26 mouse cellular contexts compared by ENCODE assay signal in the genomic region with DNA sequence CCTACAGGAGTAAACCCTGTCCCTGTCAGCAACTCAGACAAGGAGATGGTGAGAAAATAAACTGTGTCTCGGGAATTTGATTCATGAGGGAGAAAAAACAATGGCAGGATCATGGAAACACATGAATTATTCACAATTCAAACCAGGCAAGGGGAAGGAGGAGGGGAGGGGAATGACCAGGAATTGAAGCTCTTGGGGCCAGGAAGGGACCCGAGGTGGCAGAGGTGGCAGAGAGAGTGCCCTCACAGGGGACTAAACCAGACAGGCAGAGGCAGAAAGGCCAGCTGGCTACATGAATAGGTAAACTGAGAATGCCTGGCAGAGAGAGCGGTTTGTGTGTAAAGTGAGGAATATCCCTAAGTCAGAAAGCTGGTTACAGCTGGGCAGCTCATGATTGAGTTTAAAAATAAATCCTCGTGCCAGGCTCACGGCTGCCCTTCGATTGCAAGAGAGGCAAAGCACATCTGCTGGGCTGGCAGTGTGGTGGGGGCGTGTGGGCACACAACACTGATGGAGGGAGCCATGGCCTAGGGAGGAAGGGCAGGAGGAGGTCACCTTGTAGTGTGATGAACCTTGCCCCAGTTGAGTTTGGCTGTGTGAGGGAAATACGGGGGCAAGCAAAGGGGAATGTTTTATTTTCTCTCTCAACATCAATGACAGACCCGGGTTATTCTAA. TPM values are rescaled to one million over a fixed set of nuclear protein-coding genes. Genes with fewer than 3 reads are reported as not detected.
DNase-seq lines count a peak whose midpoint lies in the region; ATAC-seq lines count a peak whose summit lies in the region.
"Had no signal": no experiment of that assay in that cellular context is flagged by ENCODE, and none has a peak within 500 bp of the region (broad histone marks: within the 10 kb centered on the region; RNA-seq: fewer than 3 reads in every experiment).

No protein-coding gene starts in this region.

- ATAC-seq in forebrain, embryonic 16.5 days, result peak; percentile 26
- ATAC-seq in forebrain, embryonic 13.5 days, result no peak
- ATAC-seq in hindbrain, embryonic 11.5 days (ENCODE audit: low FRiP score), result peak; percentile 54
- ATAC-seq in hindbrain, embryonic 14.5 days (ENCODE audit: low FRiP score), result no peak
- no peak for ATAC-seq in midbrain, embryonic 16.5 days
- ATAC-seq: liver, embryonic 12.5 days; liver, postnatal 0 days; Patski had no signal

- no peaks in the 10 kb centered on the region for H3K36me3 ChIP-seq in forebrain, embryonic 16.5 days (ENCODE audit: control insufficient read depth, insufficient read depth)
- H3K36me3 ChIP-seq in forebrain, embryonic 13.5 days (ENCODE audit: poor library complexity, severe bottlenecking), result no peaks in the 10 kb centered on the region
- no peaks in the 10 kb centered on the region for H3K36me3 ChIP-seq in hindbrain, embryonic 11.5 days (ENCODE audit: control insufficient read depth, insufficient read depth, low read length)
- no peaks in the 10 kb centered on the region for H3K36me3 ChIP-seq in hindbrain, embryonic 14.5 days (replicated peaks; ENCODE audit: control insufficient read depth, insufficient read depth)
- no peaks in the 10 kb centered on the region for H3K36me3 ChIP-seq in midbrain, embryonic 16.5 days (ENCODE audit: control insufficient read depth, insufficient read depth, low read length)
- H3K36me3 ChIP-seq: heart, embryonic 15.5 days; kidney, embryonic 15.5 days; liver, embryonic 12.5 days had no signal

- no peak overlapping the region for H3K4me3 ChIP-seq in forebrain, embryonic 16.5 days (replicated peaks; ENCODE audit: low read length)
- H3K4me3 ChIP-seq in forebrain, embryonic 13.5 days, result no peak overlapping the region
- H3K4me3 ChIP-seq in hindbrain, embryonic 11.5 days (ENCODE audit: low read depth, low read length), result no peak overlapping the region
- H3K4me3 ChIP-seq in hindbrain, embryonic 14.5 days (replicated peaks; ENCODE audit: low read length), result no peak overlapping the region
- no peak overlapping the region for H3K4me3 ChIP-seq in midbrain, embryonic 16.5 days (ENCODE audit: low read depth, low read length)
- H3K4me3 ChIP-seq: heart, embryonic 15.5 days; kidney, embryonic 15.5 days; layer of hippocampus, adult 2 months; liver, embryonic 12.5 days; megakaryocyte, embryonic 14.5 days had no signal

- no peaks in the 10 kb centered on the region for H3K27me3 ChIP-seq in forebrain, embryonic 16.5 days (replicated peaks; ENCODE audit: control insufficient read depth, insufficient read depth, low read length)
- no peaks in the 10 kb centered on the region for H3K27me3 ChIP-seq in forebrain, embryonic 13.5 days
- no peaks in the 10 kb centered on the region for H3K27me3 ChIP-seq in hindbrain, embryonic 11.5 days (ENCODE audit: control insufficient read depth, insufficient read depth, low read length)
- no peaks in the 10 kb centered on the region for H3K27me3 ChIP-seq in hindbrain, embryonic 14.5 days (ENCODE audit: control insufficient read depth, insufficient read depth, low read length)
- H3K27me3 ChIP-seq in midbrain, embryonic 16.5 days (ENCODE audit: control insufficient read depth, insufficient read depth, low read depth, low read length), result no peaks in the 10 kb centered on the region
- H3K27me3 ChIP-seq: kidney, embryonic 15.5 days; liver, embryonic 12.5 days; megakaryocyte, embryonic 14.5 days had no signal

- H3K27ac ChIP-seq in forebrain, embryonic 16.5 days (ENCODE audit: low read length), result no peak overlapping the region
- H3K27ac ChIP-seq in forebrain, embryonic 13.5 days, result no peak overlapping the region
- H3K27ac ChIP-seq in hindbrain, embryonic 11.5 days (ENCODE audit: low read depth, low read length), result no peak overlapping the region
- H3K27ac ChIP-seq in hindbrain, embryonic 14.5 days, result no peak overlapping the region
- peak overlapping the region; percentile 18 for H3K27ac ChIP-seq in midbrain, embryonic 16.5 days (ENCODE audit: low read length)
- H3K27ac ChIP-seq: heart, embryonic 15.5 days; kidney, embryonic 15.5 days; layer of hippocampus, adult 2 months; liver, embryonic 12.5 days had no signal

- H3K4me1 ChIP-seq in forebrain, embryonic 16.5 days (replicated peaks; ENCODE audit: control insufficient read depth, insufficient read depth, low read length), result peaks cover 5% of the 10 kb centered on the region
- peaks cover 9% of the 10 kb centered on the region for H3K4me1 ChIP-seq in forebrain, embryonic 13.5 days
- H3K4me1 ChIP-seq in hindbrain, embryonic 11.5 days (replicated peaks; ENCODE audit: control insufficient read depth, insufficient read depth, low read length), result peaks cover 2% of the 10 kb centered on the region; the same call in 1 of the 2 replicates
- H3K4me1 ChIP-seq in hindbrain, embryonic 14.5 days (replicated peaks; ENCODE audit: control insufficient read depth, insufficient read depth, low read length), result 0 out of 2 replicates have a peak, but pooled peaks cover 7% of the 10 kb centered on the region
- peaks cover 8% of the 10 kb centered on the region for H3K4me1 ChIP-seq in midbrain, embryonic 16.5 days (ENCODE audit: control insufficient read depth, insufficient read depth, low read length)
- H3K4me1 ChIP-seq: heart, embryonic 15.5 days; kidney, embryonic 15.5 days; liver, embryonic 12.5 days; megakaryocyte, embryonic 14.5 days had no signal

- peak; percentile 21 for DNase-seq in hindbrain, embryonic 11.5 days (ENCODE audit: low spot score)
- DNase-seq in hindbrain, embryonic 14.5 days (ENCODE audit: low spot score), result no peak
- peak; percentile 16 for DNase-seq in right cerebral cortex, postnatal 14 days
- no peak for DNase-seq in right cerebral cortex, adult 18-20 months
- no peak for DNase-seq in kidney, adult 11 months
- DNase-seq: adrenal gland, postnatal 10 days; cerebellum, adult 11 months; cerebellum, adult 9-10 months; cerebellum, postnatal 36 days; gastrocnemius, postnatal 10 days; kidney, adult 18-20 months; kidney, postnatal 25 days; left cerebral cortex, postnatal 4 days; liver, postnatal 0 days; lung, postnatal 4 days; thymus, adult 2 months; thymus, postnatal 36 days had no signal

- 61% methylated on average over 9 of the region's 9 CpGs for WGBS in forebrain, embryonic 16.5 days
- 65% methylated on average over 9 of the region's 9 CpGs for WGBS in forebrain, embryonic 13.5 days
- 63% methylated on average over 9 of the region's 9 CpGs for WGBS in hindbrain, embryonic 11.5 days
- 44% methylated on average over 9 of the region's 9 CpGs for WGBS in hindbrain, embryonic 14.5 days
- 47% methylated on average over 9 of the region's 9 CpGs for WGBS in midbrain, embryonic 16.5 days

- H3K9me3 ChIP-seq in forebrain, embryonic 16.5 days (ENCODE audit: control insufficient read depth, low read length), result no peaks in the 10 kb centered on the region
- H3K9me3 ChIP-seq in forebrain, embryonic 13.5 days (replicated peaks), result no peaks in the 10 kb centered on the region
- no peaks in the 10 kb centered on the region for H3K9me3 ChIP-seq in hindbrain, embryonic 11.5 days (ENCODE audit: control insufficient read depth, low read length)
- H3K9me3 ChIP-seq in hindbrain, embryonic 14.5 days (ENCODE audit: control insufficient read depth, low read length), result no peaks in the 10 kb centered on the region
- no peaks in the 10 kb centered on the region for H3K9me3 ChIP-seq in midbrain, embryonic 16.5 days (replicated peaks; ENCODE audit: control insufficient read depth, low read length, poor library complexity, severe bottlenecking)
- H3K9me3 ChIP-seq: heart, embryonic 15.5 days; kidney, embryonic 15.5 days; liver, embryonic 12.5 days; megakaryocyte, embryonic 14.5 days had no signal

- H3K9ac ChIP-seq in forebrain, embryonic 16.5 days (replicated peaks; ENCODE audit: low read depth, low read length), result no peak overlapping the region
- H3K9ac ChIP-seq in forebrain, embryonic 13.5 days, result no peak overlapping the region
- no peak overlapping the region for H3K9ac ChIP-seq in hindbrain, embryonic 11.5 days (ENCODE audit: low read depth, low read length)
- no peak overlapping the region for H3K9ac ChIP-seq in hindbrain, embryonic 14.5 days
- no peak overlapping the region for H3K9ac ChIP-seq in midbrain, embryonic 16.5 days (ENCODE audit: low read depth, low read length)
- H3K9ac ChIP-seq: heart, embryonic 15.5 days; kidney, embryonic 15.5 days; liver, embryonic 12.5 days; liver, postnatal 0 days had no signal

- H3K4me2 ChIP-seq in forebrain, embryonic 16.5 days (ENCODE audit: low read length), result no peak overlapping the region
- no peak overlapping the region for H3K4me2 ChIP-seq in forebrain, embryonic 13.5 days
- no peak overlapping the region for H3K4me2 ChIP-seq in hindbrain, embryonic 11.5 days (replicated peaks; ENCODE audit: low read depth, low read length)
- no peak overlapping the region for H3K4me2 ChIP-seq in hindbrain, embryonic 14.5 days (replicated peaks)
- no peak overlapping the region for H3K4me2 ChIP-seq in midbrain, embryonic 16.5 days (ENCODE audit: low read length)
- H3K4me2 ChIP-seq: heart, embryonic 15.5 days; kidney, embryonic 15.5 days; liver, embryonic 12.5 days had no signal

RNA-seq across cellular contexts. Expression of gene Tnr, which starts 22.0 kb away (rescaled TPM):
- 6.9 and 7.4 TPM in 2 replicates for polyA plus RNA-seq in forebrain, embryonic 16.5 days (2015; fragmentation: Nextera tagmentation; extraction: Ambion mirVana)
- 1.6 and 2.0 TPM in 2 replicates for polyA plus RNA-seq in forebrain, embryonic 13.5 days (2015; fragmentation: Nextera tagmentation; extraction: Ambion mirVana)
- polyA plus RNA-seq in hindbrain, embryonic 11.5 days (2014; fragmentation: Nextera tagmentation; extraction: Ambion mirVana), result 0.32 and 0.49 TPM in 2 replicates
- polyA plus RNA-seq in hindbrain, embryonic 14.5 days (2014; fragmentation: Nextera tagmentation; extraction: Ambion mirVana), result 4.2 and 5.1 TPM in 2 replicates
- 4.5 and 5.4 TPM in 2 replicates for polyA plus RNA-seq in midbrain, embryonic 16.5 days (2015; fragmentation: Nextera tagmentation; extraction: Ambion mirVana)
- polyA plus RNA-seq: kidney, embryonic 15.5 days; liver, postnatal 0 days had no signal

Comparison
In these comparisons a context has a peak if more than half of its experiments do, and no peak if none do; other contexts are left out.
1. ATAC-seq: peak in forebrain, embryonic 16.5 days (single experiment) and hindbrain, embryonic 11.5 days (single experiment); none in forebrain, embryonic 13.5 days (single experiment), hindbrain, embryonic 14.5 days (single experiment) and midbrain, embryonic 16.5 days (single experiment).
2. DNase-seq: peak in hindbrain, embryonic 11.5 days (single experiment) and right cerebral cortex, postnatal 14 days (single experiment); none in hindbrain, embryonic 14.5 days (single experiment), right cerebral cortex, adult 18-20 months (single experiment) and kidney, adult 11 months (single experiment).